ENCODE assay signal across 20 mouse cellular contexts in the genomic region with DNA sequence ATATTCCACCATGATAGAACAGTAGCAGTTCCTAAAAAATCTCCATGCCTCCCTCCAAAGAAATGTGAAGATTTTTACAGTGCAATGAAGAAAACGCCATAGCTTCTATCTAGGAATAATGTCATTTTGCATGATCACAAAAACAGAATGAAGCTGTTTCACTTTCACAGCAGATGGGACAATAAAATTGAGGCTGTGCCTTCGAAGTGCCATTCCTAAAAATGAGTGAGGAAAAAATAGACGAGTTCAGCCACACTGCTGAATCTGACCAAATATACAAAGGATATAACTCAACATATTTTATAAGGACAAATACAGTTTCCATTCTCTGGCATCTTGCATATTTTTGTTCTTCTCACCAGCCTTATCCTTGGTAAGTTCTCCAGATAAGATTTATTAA.
"Had no signal": no experiment of that assay in that cellular context is flagged by ENCODE, and none has a peak within 500 bp of the region (broad histone marks: within the 10 kb centered on the region; RNA-seq: fewer than 3 reads in every experiment).

No protein-coding gene starts in this region.

- H3K27me3 ChIP-seq: lung, embryonic 15.5 days; midbrain, embryonic 12.5 days; neural tube, embryonic 13.5 days; neural tube, embryonic 15.5 days had no signal

- H3K4me1 ChIP-seq: lung, embryonic 15.5 days; midbrain, embryonic 10.5 days; midbrain, embryonic 12.5 days; neural tube, embryonic 13.5 days; neural tube, embryonic 15.5 days had no signal

- H3K4me3 ChIP-seq: lung, embryonic 15.5 days; midbrain, embryonic 10.5 days; midbrain, embryonic 12.5 days; myocyte; neural tube, embryonic 13.5 days; neural tube, embryonic 15.5 days had no signal

- H3K9me3 ChIP-seq: lung, embryonic 15.5 days; midbrain, embryonic 10.5 days; midbrain, embryonic 12.5 days; neural tube, embryonic 13.5 days; neural tube, embryonic 15.5 days had no signal

- ATAC-seq: liver, postnatal 0 days; midbrain, embryonic 16.5 days had no signal

- DNase-seq: liver, postnatal 0 days; lung, adult 2 months; lung, postnatal 10 days; lung, postnatal 4 days; midbrain, embryonic 14.5 days; retina, postnatal 1 day; right cerebral cortex, adult 18-20 months; right cerebral cortex, postnatal 25 days; right cerebral cortex, postnatal 4 days; spleen, adult 18-20 months; thymus, adult 2 months; thymus, postnatal 25 days; thymus, postnatal 4 days had no signal

- H3K36me3 ChIP-seq: lung, embryonic 15.5 days; midbrain, embryonic 10.5 days; midbrain, embryonic 12.5 days; neural tube, embryonic 13.5 days; neural tube, embryonic 15.5 days had no signal

- H3K9ac ChIP-seq: liver, postnatal 0 days; lung, embryonic 15.5 days; midbrain, embryonic 12.5 days; neural tube, embryonic 13.5 days; neural tube, embryonic 15.5 days had no signal

- H3K27ac ChIP-seq: lung, embryonic 15.5 days; midbrain, embryonic 10.5 days; midbrain, embryonic 12.5 days; neural tube, embryonic 13.5 days; neural tube, embryonic 15.5 days had no signal

- H3K4me2 ChIP-seq: lung, embryonic 15.5 days; midbrain, embryonic 12.5 days; neural tube, embryonic 13.5 days; neural tube, embryonic 15.5 days had no signal
